Mouse (Mus musculus) right cerebral cortex, postnatal 36 days (tissue): ENCODE results near the gene Bfsp2.

Experiments used
- DNase-seq, 2 experiments: peaks; one replicate each; pipeline ENCODE4 v3.0.0; 2022; ENCODE audit warnings: low spot score in 2 of 2, mixed read lengths in 1 of 2

Bfsp2 gene

GRCm38 (mm10) chr9:103485606-103486005, 5.4 kb upstream of the Bfsp2 start:
- DNase-seq: no peak

GRCm38 (mm10) chr9:103480603-103481220, 492 bp upstream of the Bfsp2 start:
- no peak for DNase-seq

- no peak for DNase-seq
These were observed 4.8 kb downstream of the Bfsp2 start for GRCm38 (mm10) chr9:103475414-103475813.

GRCm38 (mm10) chr9:103473915-103474688, 6.1 kb downstream of the Bfsp2 start:
- DNase-seq: no peak

GRCm38 (mm10) chr9:103471784-103472183, 8.4 kb downstream of the Bfsp2 start:
- no peak for DNase-seq

- no peak for DNase-seq
These were observed 10.7 kb downstream of the Bfsp2 start for GRCm38 (mm10) chr9:103469516-103469915.

GRCm38 (mm10) chr9:103468911-103469310, 11.3 kb downstream of the Bfsp2 start:
- DNase-seq: no peak

GRCm38 (mm10) chr9:103465711-103466220, 14.5 kb downstream of the Bfsp2 start:
- no peak for DNase-seq

- DNase-seq: no peak
These were observed 14.9 kb downstream of the Bfsp2 start for GRCm38 (mm10) chr9:103465293-103465692.

- no peak for DNase-seq
These were observed 16.4 kb downstream of the Bfsp2 start for GRCm38 (mm10) chr9:103463833-103464232.

GRCm38 (mm10) chr9:103459839-103460238, 20.4 kb downstream of the Bfsp2 start:
- no peak for DNase-seq

- no peak for DNase-seq
These were observed 20.9 kb downstream of the Bfsp2 start for GRCm38 (mm10) chr9:103459307-103459706.

- DNase-seq: no peak
These were observed 30.6 kb downstream of the Bfsp2 start for GRCm38 (mm10) chr9:103449651-103450050.

- DNase-seq: no peak
These were observed 31.1 kb downstream of the Bfsp2 start for GRCm38 (mm10) chr9:103449092-103449491.

GRCm38 (mm10) chr9:103444656-103445055, 35.6 kb downstream of the Bfsp2 start:
- DNase-seq: no peak

GRCm38 (mm10) chr9:103443824-103444185, 36.4 kb downstream of the Bfsp2 start:
- DNase-seq: no peak

GRCm38 (mm10) chr9:103443121-103443823, 36.9 kb downstream of the Bfsp2 start:
- no peak for DNase-seq

GRCm38 (mm10) chr9:103440597-103440996, 39.6 kb downstream of the Bfsp2 start:
- DNase-seq: no peak

GRCm38 (mm10) chr9:103437104-103437503, 43.1 kb downstream of the Bfsp2 start:
- DNase-seq: no peak

- no peak for DNase-seq
These were observed 46.1 kb downstream of the Bfsp2 start for GRCm38 (mm10) chr9:103434116-103434515.

GRCm38 (mm10) chr9:103432122-103432778, 48.0 kb downstream of the Bfsp2 start:
- DNase-seq: no peak

- DNase-seq: no peak
These were observed 48.5 kb downstream of the Bfsp2 start for GRCm38 (mm10) chr9:103431718-103432117.
